Mouse (Mus musculus) stomach, postnatal 0 days (tissue): ENCODE measurements at regions not wholly inside any gene's neighbourhood (a gene's known extent, or its start where the extent isn't known, plus 50 kb on each side); places are given as distances from the start of the nearest gene placed in this dataset.

Source experiments
- ATAC-seq: fragments of 200-750 bp; cut with Nextera tagmentation; 2 replicates; pipeline ENCODE4 v1.8.0; 2017; ENCODE audit not compliant: low FRiP score, low TSS enrichment
- DNase-seq: peaks from one replicate; pipeline ENCODE4 v3.0.0-alpha.2; 2016; ENCODE audit warnings: low spot score
- H3K27ac ChIP-seq: fragments of 300-500 bp; sonication (generic); replicated peaks from 2 replicates; pipeline ENCODE4 v1.5.1; 2014; ENCODE audit warnings: mild to moderate bottlenecking, control low read depth
- H3K27me3 ChIP-seq: fragments of 300-500 bp; sonication (generic); 2 replicates; pipeline ENCODE4 v1.6.1; 2014; ENCODE audit warnings: low read length; ENCODE audit not compliant: control insufficient read depth, insufficient read depth
- H3K36me3 ChIP-seq: fragments of 300-500 bp; sonication (generic); 2 replicates; pipeline ENCODE4 v1.6.1; 2014; ENCODE audit warnings: low read length, mixed read lengths; ENCODE audit not compliant: control insufficient read depth, insufficient read depth
- H3K4me1 ChIP-seq: fragments of 300-500 bp; sonication (generic); replicated peaks from 2 replicates; pipeline ENCODE4 v1.6.1; 2014; ENCODE audit warnings: antibody characterized with exemption; ENCODE audit not compliant: control insufficient read depth, insufficient read depth
- H3K4me2 ChIP-seq: fragments of 300-500 bp; sonication (generic); replicated peaks from 2 replicates; pipeline ENCODE4 v1.6.1; 2014; ENCODE audit warnings: low read depth, mild to moderate bottlenecking, control low read depth, moderate library complexity
- H3K4me3 ChIP-seq: fragments of 300-500 bp; sonication (generic); 2 replicates; pipeline ENCODE4 v1.5.1; 2014; ENCODE audit warnings: low read depth, low read length, control low read depth
- H3K9ac ChIP-seq: fragments of 300-500 bp; sonication (generic); 2 replicates; pipeline ENCODE4 v1.6.1; 2014; ENCODE audit warnings: mild to moderate bottlenecking, low read length, control low read depth, mixed read lengths
- H3K9me3 ChIP-seq: fragments of 300-500 bp; sonication (generic); 2 replicates; pipeline ENCODE4 v1.6.1; 2016; ENCODE audit warnings: low read length; ENCODE audit not compliant: control insufficient read depth
- CTCF ChIP-seq: IDR thresholded peaks from 2 replicates; pipeline ENCODE4 v1.5.1; 2016; ENCODE audit warnings: antibody characterized with exemption, low read depth, mild to moderate bottlenecking, moderate library complexity
- EP300 ChIP-seq: optimal IDR thresholded peaks from 2 replicates; pipeline ENCODE3; 2016; ENCODE audit warnings: antibody characterized with exemption
- WGBS: fragments of 180-500 bp; shearing (Covaris S2); extraction: QIAGEN DNeasy Blood & Tissue Kit; methylation state at CpG from one replicate; pipeline ENCODE4 v1.1.7; 2014; 5-methylcytosine and 5-hydroxymethylcytosine counted together

GRCm38 (mm10) chr7:90045208-90045800, 64.5 kb upstream of the Eed start:
- Histone ChIP-seq H3K9ac (no peak overlapping the region), H3K4me1 (peaks cover 7% of the 10 kb centered on the region; the same call in 1 of the 2 replicates), H3K27ac (peak overlapping the region; percentile 69), H3K4me3 (no peak overlapping the region), H3K9me3 (no peaks in the 10 kb centered on the region), H3K27me3 (no peaks in the 10 kb centered on the region), H3K4me2 (no peak overlapping the region), H3K36me3 (no peaks in the 10 kb centered on the region)
- peak; percentile 53; the same call in 1 of the 2 replicates for ATAC-seq
- 49% methylated on average over 4 of the region's 4 CpGs for WGBS
- TF ChIP-seq CTCF (no peak), EP300 (no peak)
- no peak for DNase-seq

DNA sequence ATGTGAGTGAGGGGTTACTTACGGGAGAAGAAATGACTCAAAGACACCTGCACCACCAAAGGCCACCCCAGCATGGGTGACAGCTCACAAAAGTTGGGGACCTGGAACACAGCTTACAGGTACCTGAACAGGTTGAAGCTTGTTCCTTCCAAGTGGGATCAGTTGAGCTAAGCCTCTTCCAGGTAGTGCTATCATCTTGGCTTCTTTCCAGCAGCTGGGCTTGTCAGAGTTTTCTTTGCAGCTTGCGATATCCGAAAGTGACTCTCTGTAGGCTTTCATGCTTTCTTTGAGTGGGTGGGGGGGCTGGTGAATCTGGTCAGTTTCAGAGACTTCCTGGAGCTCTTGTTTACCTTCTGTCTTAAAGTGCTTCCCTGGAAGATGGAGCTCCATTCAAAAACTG, 65.4 kb upstream of the Eed start:
- no peak overlapping the region for H3K9ac ChIP-seq
- no peaks in the 10 kb centered on the region for H3K27me3 ChIP-seq
- H3K4me1 ChIP-seq: no peaks in the 10 kb centered on the region
- no peak overlapping the region for H3K27ac ChIP-seq
- DNase-seq (no peak), ATAC-seq (no peak)
- TF ChIP-seq EP300 (no peak), CTCF (no peak)
- no peak overlapping the region for H3K4me2 ChIP-seq
- no peak overlapping the region for H3K4me3 ChIP-seq
- H3K36me3 ChIP-seq: no peaks in the 10 kb centered on the region
- 63% methylated on average over 3 of the region's 3 CpGs for WGBS
- no peaks in the 10 kb centered on the region for H3K9me3 ChIP-seq

GRCm38 (mm10) chr7:90046862-90047261, 66.1 kb upstream of the Eed start:
- no peaks in the 10 kb centered on the region for H3K9me3 ChIP-seq
- no peak overlapping the region for H3K4me2 ChIP-seq
- no peaks in the 10 kb centered on the region for H3K36me3 ChIP-seq
- no peak overlapping the region for H3K9ac ChIP-seq
- no peaks in the 10 kb centered on the region for H3K27me3 ChIP-seq
- H3K27ac ChIP-seq: no peak overlapping the region
- H3K4me3 ChIP-seq: no peak overlapping the region
- 82% methylated on average over 4 of the region's 4 CpGs for WGBS
- H3K4me1 ChIP-seq: no peaks in the 10 kb centered on the region
- no peak for ATAC-seq
- TF ChIP-seq CTCF: no peak
- no peak for TF ChIP-seq EP300
- DNase-seq: no peak

GRCm38 (mm10) chr7:90048401-90049307, 67.9 kb upstream of the Eed start:
- no peak overlapping the region for H3K9ac ChIP-seq
- H3K27me3 ChIP-seq: no peaks in the 10 kb centered on the region
- WGBS: 74% methylated on average over 10 of the region's 10 CpGs
- H3K4me3 ChIP-seq: no peak overlapping the region
- H3K36me3 ChIP-seq: no peaks in the 10 kb centered on the region
- no peak overlapping the region for H3K27ac ChIP-seq
- no peak for TF ChIP-seq CTCF
- TF ChIP-seq EP300: no peak
- H3K4me2 ChIP-seq: no peak overlapping the region
- H3K9me3 ChIP-seq: no peaks in the 10 kb centered on the region
- no peaks in the 10 kb centered on the region for H3K4me1 ChIP-seq
- no peak for ATAC-seq
- no peak for DNase-seq

- Histone ChIP-seq H3K27ac (no peak overlapping the region), H3K4me3 (no peak overlapping the region), H3K9me3 (no peaks in the 10 kb centered on the region), H3K27me3 (no peaks in the 10 kb centered on the region), H3K4me2 (no peak overlapping the region), H3K36me3 (no peaks in the 10 kb centered on the region), H3K9ac (no peak overlapping the region), H3K4me1 (no peaks in the 10 kb centered on the region)
- 63% methylated on average over 8 of the region's 8 CpGs for WGBS
- TF ChIP-seq EP300 (no peak), CTCF (no peak)
- DNase-seq: no peak
- no peak for ATAC-seq
Measured at GRCm38 (mm10) chr7:90049831-90050237, 69.1 kb upstream of the Eed start.
